Mouse (Mus musculus): ENCODE results near the gene Olfr385.
"Not testable (repeated sequence)": the region's sequence is repeated elsewhere in the genome, so short reads cannot be mapped to it uniquely, and the experiment has no call there.

Gene Olfr385

GRCm38 (mm10) chr11:73592908-73593307 is at the start of gene Olfr385:
Gene Olfr385, minus strand, starts transcription at chr11:73593008.
- in situ Hi-C loops (cut with MboI; ENCODE audit: low pct_unique_long_range_greater_than_20kb in 1 of 2, low sequenced_read_pairs in 2 of 2, unreplicated experiment in 1 of 2) = no loop called here

- in situ Hi-C loops (cut with MboI; ENCODE audit: low pct_unique_long_range_greater_than_20kb in 1 of 2, low sequenced_read_pairs in 2 of 2, unreplicated experiment in 1 of 2) = no loop called here
Measured at GRCm38 (mm10) chr11:73598294-73598693, 5.5 kb upstream of the Olfr385 start, which contains the start of gene Olfr384. Gene Olfr384, plus strand, starts transcription at chr11:73598594.

- in situ Hi-C loops (cut with MboI; ENCODE audit: low pct_unique_long_range_greater_than_20kb in 1 of 2, low sequenced_read_pairs in 2 of 2, unreplicated experiment in 1 of 2) = not testable (repeated sequence)
Measured at GRCm38 (mm10) chr11:73583188-73583587, 9.6 kb downstream of the Olfr385 start.

- in situ Hi-C loops (cut with MboI; ENCODE audit: low pct_unique_long_range_greater_than_20kb in 1 of 2, low sequenced_read_pairs in 2 of 2, unreplicated experiment in 1 of 2) = no loop called here
Measured at GRCm38 (mm10) chr11:73579871-73580270, 12.9 kb downstream of the Olfr385 start.

Data from mouse embryonic stem cell (cell line).